Mouse (Mus musculus): Measurements from ENCODE around the gene Dnajb1. TPM values are rescaled to one million over a fixed set of nuclear protein-coding genes. Genes with fewer than 3 reads are reported as not detected.

The Dnajb1 gene
- polyA plus RNA-seq, 1 experiment from 2014 or later, result 75.9 TPM

GRCm38 (mm10) chr8:83584771-83585170 lies 23.2 kb upstream of the Dnajb1 start:
- Histone ChIP-seq H3K4me1 (replicated peaks; ENCODE audit: control insufficient read depth, insufficient read depth, low read length) (no peaks in the 10 kb centered on the region), H3K27me3 (replicated peaks; ENCODE audit: control insufficient read depth, insufficient read depth, low read length) (no peaks in the 10 kb centered on the region), H3K9ac (ENCODE audit: low read depth, low read length) (no peak overlapping the region), H3K27ac (ENCODE audit: low read depth, low read length) (no peak overlapping the region), H3K4me3 (ENCODE audit: low read depth, low read length) (no peak overlapping the region), H3K4me2 (no peak overlapping the region), H3K36me3 (ENCODE audit: control insufficient read depth, insufficient read depth, low read length) (peaks cover 18% of the 10 kb centered on the region), H3K9me3 (ENCODE audit: control insufficient read depth, low read length) (no peaks in the 10 kb centered on the region)
- DNase-seq (ENCODE audit: low spot score), result no peak
- no peak for ATAC-seq (replicated peaks; ENCODE audit: low FRiP score)
- 89% methylated on average over 1 of the region's 1 CpGs for WGBS

DNA sequence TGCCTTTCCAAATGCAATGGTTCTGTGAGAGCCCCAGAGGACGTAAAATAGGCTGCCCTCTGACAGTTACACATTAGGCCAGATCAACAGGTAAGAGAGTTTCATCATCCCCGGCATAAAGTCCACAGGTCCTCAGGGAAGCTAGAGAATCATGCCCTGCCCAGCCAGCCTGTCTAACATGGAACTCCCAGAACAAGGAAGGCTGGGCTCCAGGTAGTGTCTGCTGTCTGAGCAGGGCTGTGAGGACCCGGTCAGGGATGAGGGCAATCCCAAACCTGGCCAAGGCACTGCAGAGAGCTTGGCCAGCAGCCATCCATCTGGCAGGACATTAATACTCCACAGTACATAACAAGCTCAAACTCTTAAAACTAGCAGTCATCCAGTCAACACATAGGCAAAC lies 22.7 kb upstream of the Dnajb1 start:
- no peak overlapping the region for H3K4me3 ChIP-seq (ENCODE audit: low read depth, low read length)
- H3K27me3 ChIP-seq (replicated peaks; ENCODE audit: control insufficient read depth, insufficient read depth, low read length), result no peaks in the 10 kb centered on the region
- H3K27ac ChIP-seq (ENCODE audit: low read depth, low read length), result no peak overlapping the region
- no peak for ATAC-seq (replicated peaks; ENCODE audit: low FRiP score)
- WGBS, result 82% methylated on average over 3 of the region's 3 CpGs
- peaks cover 3% of the 10 kb centered on the region; the same call in 1 of the 2 replicates for H3K4me1 ChIP-seq (replicated peaks; ENCODE audit: control insufficient read depth, insufficient read depth, low read length)
- H3K4me2 ChIP-seq, result no peak overlapping the region
- peaks cover 18% of the 10 kb centered on the region for H3K36me3 ChIP-seq (ENCODE audit: control insufficient read depth, insufficient read depth, low read length)
- no peak for DNase-seq (ENCODE audit: low spot score)
- no peak overlapping the region for H3K9ac ChIP-seq (ENCODE audit: low read depth, low read length)
- H3K9me3 ChIP-seq (ENCODE audit: control insufficient read depth, low read length), result no peaks in the 10 kb centered on the region

DNA sequence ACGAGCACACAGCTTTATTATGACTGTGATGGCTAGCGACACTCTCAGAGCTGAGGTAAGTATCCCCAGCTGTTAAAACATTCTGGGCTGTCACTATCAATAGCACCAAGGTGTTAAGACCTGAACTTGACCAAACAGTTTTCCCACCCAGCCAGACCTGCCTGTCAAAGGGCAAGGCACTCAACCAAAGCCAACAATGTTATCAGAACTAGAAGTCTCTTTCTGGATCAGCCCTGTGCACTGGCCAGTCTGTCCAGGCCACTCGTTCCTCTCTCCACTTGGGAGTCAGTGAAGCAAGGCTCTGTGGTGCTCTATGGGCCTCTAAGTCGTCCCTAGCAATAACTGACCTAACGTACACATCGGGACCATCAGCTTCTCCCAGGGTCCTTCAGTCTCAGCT lies 20.3 kb upstream of the Dnajb1 start:
- no peak for ATAC-seq (replicated peaks; ENCODE audit: low FRiP score)
- 82% methylated on average over 6 of the region's 6 CpGs for WGBS
- H3K36me3 ChIP-seq (ENCODE audit: control insufficient read depth, insufficient read depth, low read length), result peaks cover 18% of the 10 kb centered on the region

GRCm38 (mm10) chr8:83588886-83589285 lies 19.1 kb upstream of the Dnajb1 start:
- no peak overlapping the region for H3K4me3 ChIP-seq (ENCODE audit: low read depth, low read length)
- H3K4me1 ChIP-seq (replicated peaks; ENCODE audit: control insufficient read depth, insufficient read depth, low read length), result peaks cover 13% of the 10 kb centered on the region
- H3K4me2 ChIP-seq, result no peak overlapping the region
- no peak for DNase-seq (ENCODE audit: low spot score)
- no peak for ATAC-seq (replicated peaks; ENCODE audit: low FRiP score)
- H3K9me3 ChIP-seq (ENCODE audit: control insufficient read depth, low read length), result no peaks in the 10 kb centered on the region
- H3K36me3 ChIP-seq (ENCODE audit: control insufficient read depth, insufficient read depth, low read length), result peaks cover 14% of the 10 kb centered on the region
- H3K27me3 ChIP-seq (replicated peaks; ENCODE audit: control insufficient read depth, insufficient read depth, low read length), result no peaks in the 10 kb centered on the region
- no peak overlapping the region for H3K27ac ChIP-seq (ENCODE audit: low read depth, low read length)
- 88% methylated on average over 5 of the region's 5 CpGs for WGBS
- H3K9ac ChIP-seq (ENCODE audit: low read depth, low read length), result no peak overlapping the region

More for the DNA sequence above, 20.3 kb upstream of the Dnajb1 start:
- Histone ChIP-seq H3K9me3 (ENCODE audit: control insufficient read depth, low read length) (no peaks in the 10 kb centered on the region), H3K4me3 (ENCODE audit: low read depth, low read length) (no peak overlapping the region), H3K27ac (ENCODE audit: low read depth, low read length) (no peak overlapping the region), H3K4me1 (replicated peaks; ENCODE audit: control insufficient read depth, insufficient read depth, low read length) (peaks cover 6% of the 10 kb centered on the region; the same call in 1 of the 2 replicates), H3K4me2 (no peak overlapping the region), H3K27me3 (replicated peaks; ENCODE audit: control insufficient read depth, insufficient read depth, low read length) (no peaks in the 10 kb centered on the region), H3K9ac (ENCODE audit: low read depth, low read length) (no peak overlapping the region)
- DNase-seq (ENCODE audit: low spot score), result no peak

GRCm38 (mm10) chr8:83590488-83591023 lies 17.4 kb upstream of the Dnajb1 start:
- no peak overlapping the region for H3K4me2 ChIP-seq
- DNase-seq (ENCODE audit: low spot score) (no peak), ATAC-seq (replicated peaks; ENCODE audit: low FRiP score) (no peak)
- peaks cover 10% of the 10 kb centered on the region for H3K36me3 ChIP-seq (ENCODE audit: control insufficient read depth, insufficient read depth, low read length)
- no peaks in the 10 kb centered on the region for H3K27me3 ChIP-seq (replicated peaks; ENCODE audit: control insufficient read depth, insufficient read depth, low read length)
- H3K9ac ChIP-seq (ENCODE audit: low read depth, low read length), result no peak overlapping the region
- peaks cover 15% of the 10 kb centered on the region for H3K4me1 ChIP-seq (replicated peaks; ENCODE audit: control insufficient read depth, insufficient read depth, low read length)
- H3K27ac ChIP-seq (ENCODE audit: low read depth, low read length), result no peak overlapping the region
- 86% methylated on average over 7 of the region's 7 CpGs for WGBS
- no peak overlapping the region for H3K4me3 ChIP-seq (ENCODE audit: low read depth, low read length)
- no peaks in the 10 kb centered on the region for H3K9me3 ChIP-seq (ENCODE audit: control insufficient read depth, low read length)

GRCm38 (mm10) chr8:83592682-83593081 lies 15.3 kb upstream of the Dnajb1 start:
- peaks cover 15% of the 10 kb centered on the region for H3K4me1 ChIP-seq (replicated peaks; ENCODE audit: control insufficient read depth, insufficient read depth, low read length)

DNA sequence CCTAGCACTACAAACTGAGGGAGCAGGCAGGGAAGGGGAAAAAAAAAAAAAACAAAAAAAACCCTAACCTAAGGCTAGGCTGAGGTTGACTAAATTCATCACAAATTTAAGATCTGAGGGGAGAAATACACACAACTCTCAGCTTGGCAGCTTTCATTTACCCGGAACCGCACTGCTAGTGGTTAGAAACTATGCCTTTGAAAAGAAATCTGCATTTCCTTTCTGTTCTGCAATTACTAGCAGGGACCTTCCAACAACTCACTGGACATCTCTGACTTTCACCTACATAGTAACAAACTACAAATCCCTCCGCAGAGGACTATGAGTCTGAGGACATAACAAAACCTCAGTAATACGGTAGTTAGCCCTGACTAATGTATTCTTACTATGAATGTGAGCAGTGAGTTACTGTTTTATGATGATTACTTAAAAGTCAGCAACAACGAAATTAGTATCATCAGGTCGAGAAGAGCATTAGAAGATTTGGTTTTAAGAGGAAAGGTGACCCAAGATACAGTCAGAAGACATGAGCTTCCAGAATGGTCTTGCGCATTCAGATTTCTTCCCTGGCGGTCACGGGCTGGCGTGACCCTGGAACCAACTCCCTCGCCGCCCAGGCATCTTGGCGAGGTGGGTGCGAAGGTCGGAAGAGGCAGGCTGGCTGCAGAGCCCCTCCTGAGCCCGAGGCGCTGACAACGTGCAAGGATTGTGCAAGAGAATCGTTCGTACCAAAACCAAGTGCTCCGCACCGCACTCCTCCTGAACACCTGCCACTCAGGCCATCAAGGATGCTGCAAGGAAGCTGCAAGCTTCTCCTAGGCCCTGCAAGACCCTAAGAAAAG lies 14.4 kb upstream of the Dnajb1 start:
- H3K4me3 ChIP-seq (ENCODE audit: low read depth, low read length), result peak overlapping the region; percentile 90
- no peaks in the 10 kb centered on the region for H3K27me3 ChIP-seq (replicated peaks; ENCODE audit: control insufficient read depth, insufficient read depth, low read length)
- H3K36me3 ChIP-seq (ENCODE audit: control insufficient read depth, insufficient read depth, low read length), result peaks cover 5% of the 10 kb centered on the region; the same call in 1 of the 2 replicates
- peaks cover 15% of the 10 kb centered on the region for H3K4me1 ChIP-seq (replicated peaks; ENCODE audit: control insufficient read depth, insufficient read depth, low read length)
- WGBS, result 6% methylated on average over 22 of the region's 22 CpGs
- no peaks in the 10 kb centered on the region for H3K9me3 ChIP-seq (ENCODE audit: control insufficient read depth, low read length)
- peak overlapping the region; percentile 78 for H3K4me2 ChIP-seq
- H3K9ac ChIP-seq (ENCODE audit: low read depth, low read length), result peak overlapping the region; percentile 92
- ATAC-seq (replicated peaks; ENCODE audit: low FRiP score), result peak; percentile 8
- DNase-seq (ENCODE audit: low spot score), result no peak
- H3K27ac ChIP-seq (ENCODE audit: low read depth, low read length), result peak overlapping the region; percentile 78

More at GRCm38 (mm10) chr8:83592682-83593081, 15.3 kb upstream of the Dnajb1 start:
- H3K27ac ChIP-seq (ENCODE audit: low read depth, low read length), result no peak overlapping the region
- DNase-seq (ENCODE audit: low spot score) (no peak), ATAC-seq (replicated peaks; ENCODE audit: low FRiP score) (no peak)
- no peaks in the 10 kb centered on the region for H3K9me3 ChIP-seq (ENCODE audit: control insufficient read depth, low read length)
- H3K27me3 ChIP-seq (replicated peaks; ENCODE audit: control insufficient read depth, insufficient read depth, low read length), result no peaks in the 10 kb centered on the region
- H3K4me3 ChIP-seq (ENCODE audit: low read depth, low read length), result peak overlapping the region; percentile 90
- H3K9ac ChIP-seq (ENCODE audit: low read depth, low read length), result no peak overlapping the region
- 84% methylated on average over 3 of the region's 3 CpGs for WGBS
- H3K4me2 ChIP-seq, result peak overlapping the region; percentile 78
- peaks cover 5% of the 10 kb centered on the region; the same call in 1 of the 2 replicates for H3K36me3 ChIP-seq (ENCODE audit: control insufficient read depth, insufficient read depth, low read length)

DNA sequence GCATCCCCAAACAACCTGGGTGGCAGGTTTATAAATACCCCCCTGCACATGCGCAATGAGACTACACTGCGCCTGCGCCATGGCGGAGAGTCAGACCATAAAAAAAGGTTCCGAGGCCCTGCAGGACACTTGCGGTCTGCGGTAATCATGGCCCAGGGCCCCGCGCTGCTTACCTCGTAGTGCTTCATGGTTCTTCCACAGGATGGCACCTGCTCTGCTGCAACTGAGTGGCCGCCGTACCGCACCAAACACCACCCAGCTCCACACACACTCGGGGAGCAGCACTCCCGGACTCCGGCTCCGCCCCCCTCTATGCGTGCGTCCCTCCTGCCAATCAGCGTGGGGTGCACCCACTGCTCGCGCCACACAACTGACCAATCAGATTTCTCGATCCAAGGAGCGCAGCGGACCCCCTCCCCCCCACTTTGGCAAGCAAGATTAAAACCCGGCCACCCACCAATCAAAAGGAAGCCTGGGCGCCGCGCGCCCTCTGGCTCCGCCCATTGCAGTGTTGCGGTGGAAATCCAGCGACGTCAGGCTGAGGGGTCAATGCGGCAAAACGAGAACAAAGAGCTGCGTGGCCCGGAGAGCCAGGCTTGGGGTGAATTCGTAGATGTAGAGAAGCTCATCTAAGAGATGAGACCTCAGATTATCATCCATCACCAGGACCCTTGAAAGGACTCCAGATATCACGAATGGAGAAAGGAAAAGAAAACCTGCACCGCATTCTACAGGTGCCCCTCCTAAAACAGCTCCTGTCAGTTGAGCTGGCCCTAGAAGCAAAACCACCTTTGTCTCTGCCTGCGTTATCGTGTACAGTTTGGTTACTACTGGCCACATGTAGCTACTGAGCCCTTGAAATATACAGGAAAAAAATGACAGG lies 13.6 kb upstream of the Dnajb1 start:
- under 1% methylated on average over 43 of the region's 43 CpGs for WGBS
- DNase-seq (ENCODE audit: low spot score) (peak; percentile 99), ATAC-seq (replicated peaks; ENCODE audit: low FRiP score) (peak; percentile 98)
- Histone ChIP-seq H3K4me2 (peak overlapping the region; percentile 78), H3K27ac (ENCODE audit: low read depth, low read length) (peak overlapping the region; percentile 90), H3K4me1 (replicated peaks; ENCODE audit: control insufficient read depth, insufficient read depth, low read length) (peaks cover 19% of the 10 kb centered on the region), H3K36me3 (ENCODE audit: control insufficient read depth, insufficient read depth, low read length) (0 out of 2 replicates have a peak, but pooled peaks cover under 1% of the 10 kb centered on the region), H3K9me3 (ENCODE audit: control insufficient read depth, low read length) (no peaks in the 10 kb centered on the region), H3K4me3 (ENCODE audit: low read depth, low read length) (peak overlapping the region; percentile 90), H3K9ac (ENCODE audit: low read depth, low read length) (peak overlapping the region; percentile 92), H3K27me3 (replicated peaks; ENCODE audit: control insufficient read depth, insufficient read depth, low read length) (no peaks in the 10 kb centered on the region)
